Mouse (Mus musculus) myocyte (in vitro differentiated cells): ENCODE results near the gene Cldn6.

Experiments
- CEBPB ChIP-seq: IDR thresholded peaks from 2 replicates; pipeline ENCODE4 v1.6.1; 2011; ENCODE audit warnings: mild to moderate bottlenecking, moderate library complexity; ENCODE audit not compliant: poor library complexity, insufficient read depth, severe bottlenecking
- MAX ChIP-seq: IDR thresholded peaks from one replicate; pipeline ENCODE4 v1.6.1; 2011; ENCODE audit warnings: low read depth, mild to moderate bottlenecking, control low read depth
- MYOD1 ChIP-seq, 3 experiments: IDR thresholded peaks; one replicate each; pipeline ENCODE4 v1.6.1; 2011; ENCODE audit warnings: control low read depth in 2 of 3, low read depth in 2 of 3, mild to moderate bottlenecking in 2 of 3, moderate library complexity in 1 of 3; ENCODE audit not compliant: insufficient read length in 2 of 3, control insufficient read depth in 1 of 3
- POLR2A ChIP-seq: IDR thresholded peaks from one replicate; pipeline ENCODE4 v1.6.1; 2011; ENCODE audit warnings: low read depth, mild to moderate bottlenecking, control low read depth, moderate library complexity; ENCODE audit not compliant: insufficient read length

DNA sequence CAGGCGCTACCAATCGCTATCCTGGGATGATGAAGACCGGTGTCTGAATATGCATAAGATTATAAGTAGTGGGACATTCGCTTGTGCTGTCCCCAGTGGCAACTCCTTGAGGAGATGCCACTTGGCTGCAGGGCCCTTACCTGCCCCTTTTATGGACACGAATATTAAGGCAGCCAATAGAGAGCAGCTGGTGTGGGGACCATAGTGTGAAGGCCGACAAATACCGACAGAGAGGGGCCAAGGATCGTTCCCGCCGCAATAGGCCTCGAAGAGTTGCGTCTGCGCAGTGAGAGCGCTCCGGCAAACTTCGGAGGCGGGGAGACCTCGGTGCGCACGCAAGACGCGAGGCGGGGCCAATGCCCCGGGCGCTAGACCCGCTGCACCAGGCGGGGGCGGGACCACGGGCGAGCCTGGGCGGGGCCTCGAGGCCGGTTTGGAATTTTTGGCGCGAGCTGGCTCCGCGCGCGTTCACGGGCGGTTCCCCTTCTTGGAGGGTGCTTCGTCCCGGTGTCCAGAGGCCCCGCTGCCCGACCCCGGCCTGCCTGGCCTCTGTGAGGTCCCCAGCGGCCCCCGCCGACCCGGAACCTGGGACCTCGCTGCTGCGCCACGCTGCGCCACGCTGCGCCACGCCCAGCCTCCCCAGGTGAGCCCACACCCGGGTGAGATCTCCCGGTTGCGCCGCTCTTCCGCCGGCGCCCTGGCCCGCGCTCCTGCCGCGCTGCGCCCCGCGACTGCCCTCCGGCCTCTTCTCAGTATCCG, 47.1 kb downstream of the Cldn6 start, which contains the start of gene Pkmyt1:
- TF ChIP-seq MYOD1 (IDR thresholded peaks at IDR 0.05; ENCODE audit: control insufficient read depth in 1 of 3, insufficient read length in 2 of 3, low read depth in 2 of 3): no peak
- peak; percentile 79 for TF ChIP-seq POLR2A
- TF ChIP-seq MAX: no peak
- TF ChIP-seq CEBPB: no peak
